Mouse (Mus musculus) MN1 (cell line): ENCODE measurements at regions not wholly inside any gene's neighbourhood (a gene's known extent, or its start where the extent isn't known, plus 50 kb on each side); places are given as distances from the start of the nearest gene placed in this dataset.

Experiments
- DNase-seq: peaks from one replicate; pipeline ENCODE4 v3.0.0-alpha.2; 2016; ENCODE audit warnings: low spot score

GRCm38 (mm10) chr15:36380461-36381227 lies 626.9 kb downstream of the Zfp706 start:
- no peak for DNase-seq

GRCm38 (mm10) chr15:36378640-36379039 lies 628.9 kb downstream of the Zfp706 start:
- DNase-seq: no peak

GRCm38 (mm10) chr15:36376551-36376950 lies 631.0 kb downstream of the Zfp706 start:
- DNase-seq: no peak

- no peak for DNase-seq
Measured at GRCm38 (mm10) chr15:36375549-36375885, 632.1 kb downstream of the Zfp706 start.

- peak; percentile 22 for DNase-seq
Measured at GRCm38 (mm10) chr15:36374732-36375548, 632.6 kb downstream of the Zfp706 start.

- DNase-seq: no peak
Measured at GRCm38 (mm10) chr15:36373900-36374611, 633.5 kb downstream of the Zfp706 start.

- DNase-seq: no peak
Measured at GRCm38 (mm10) chr15:36373481-36373880, 634.1 kb downstream of the Zfp706 start.

GRCm38 (mm10) chr15:36371382-36371781 lies 636.2 kb downstream of the Zfp706 start:
- DNase-seq: no peak

GRCm38 (mm10) chr15:36370906-36371305 lies 636.7 kb downstream of the Zfp706 start:
- DNase-seq: no peak

- no peak for DNase-seq
Measured at GRCm38 (mm10) chr15:36367296-36367695, 640.3 kb downstream of the Zfp706 start.

GRCm38 (mm10) chr15:36364757-36365156 lies 642.8 kb downstream of the Zfp706 start:
- DNase-seq: no peak

GRCm38 (mm10) chr15:36364062-36364461 lies 643.5 kb downstream of the Zfp706 start:
- no peak for DNase-seq

- no peak for DNase-seq
Measured at GRCm38 (mm10) chr15:36362911-36363565, 644.5 kb downstream of the Zfp706 start.

- DNase-seq: no peak
Measured at GRCm38 (mm10) chr15:36361522-36362148, 645.9 kb downstream of the Zfp706 start.

- DNase-seq: no peak
Measured at GRCm38 (mm10) chr15:36360694-36361521, 646.7 kb downstream of the Zfp706 start.

GRCm38 (mm10) chr15:36355851-36356250 lies 651.7 kb downstream of the Zfp706 start:
- no peak for DNase-seq

- DNase-seq: no peak
Measured at GRCm38 (mm10) chr15:36354545-36354944, 653.0 kb downstream of the Zfp706 start.

- no peak for DNase-seq
Measured at GRCm38 (mm10) chr15:36353793-36354192, 653.8 kb downstream of the Zfp706 start.

- no peak for DNase-seq
Measured at GRCm38 (mm10) chr15:36352929-36353328, 654.6 kb downstream of the Zfp706 start.

GRCm38 (mm10) chr15:36351693-36352092 lies 655.9 kb downstream of the Zfp706 start:
- no peak for DNase-seq

- DNase-seq: no peak
Measured at GRCm38 (mm10) chr15:36348348-36348747, 659.2 kb downstream of the Zfp706 start.
